Mouse (Mus musculus) lung, postnatal 36 days (tissue): ENCODE measurements around the gene Fars2.

Experiments used
- DNase-seq: peaks from one replicate; pipeline ENCODE4 v3.0.0; 2022; ENCODE audit warnings: mixed read lengths

The Fars2 gene

DNA sequence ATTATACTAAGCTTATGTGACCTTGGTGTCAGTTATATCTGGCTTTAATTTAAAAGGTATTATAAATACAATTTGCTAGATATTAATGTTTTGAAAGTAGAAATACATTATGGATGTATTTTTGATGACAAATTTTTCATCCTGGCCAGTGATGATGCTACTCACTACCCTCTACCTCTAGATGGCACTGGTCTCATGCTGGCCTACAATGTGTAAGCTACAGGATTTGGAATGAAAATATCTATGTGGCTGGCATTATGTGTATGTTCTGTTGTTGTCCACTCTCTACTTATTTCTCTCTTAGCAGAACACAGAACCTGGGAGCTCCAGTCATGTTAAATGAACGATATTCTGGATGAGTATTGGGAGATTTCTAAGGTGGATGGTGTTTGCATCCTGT lies 104.7 kb downstream of the Fars2 start:
- no peak for DNase-seq

DNA sequence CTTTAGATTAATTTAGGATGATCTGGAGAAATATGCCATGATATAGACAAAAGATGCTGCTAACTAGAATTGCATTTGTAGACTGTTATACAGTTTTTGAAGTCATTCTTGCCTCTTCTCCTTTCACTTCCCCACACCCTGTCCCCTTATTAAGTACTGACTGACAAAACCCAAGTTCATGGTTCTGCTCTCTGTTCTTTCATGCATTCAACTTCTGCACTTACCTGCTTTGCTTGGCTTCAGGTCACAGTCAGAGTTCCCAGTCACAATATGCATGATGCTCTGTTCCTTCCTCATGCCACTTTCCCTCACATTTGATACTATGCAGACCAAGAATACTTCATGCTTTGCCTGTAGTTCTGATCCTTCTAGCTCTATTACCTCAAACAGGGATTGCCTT lies 105.5 kb downstream of the Fars2 start:
- DNase-seq, result no peak

DNA sequence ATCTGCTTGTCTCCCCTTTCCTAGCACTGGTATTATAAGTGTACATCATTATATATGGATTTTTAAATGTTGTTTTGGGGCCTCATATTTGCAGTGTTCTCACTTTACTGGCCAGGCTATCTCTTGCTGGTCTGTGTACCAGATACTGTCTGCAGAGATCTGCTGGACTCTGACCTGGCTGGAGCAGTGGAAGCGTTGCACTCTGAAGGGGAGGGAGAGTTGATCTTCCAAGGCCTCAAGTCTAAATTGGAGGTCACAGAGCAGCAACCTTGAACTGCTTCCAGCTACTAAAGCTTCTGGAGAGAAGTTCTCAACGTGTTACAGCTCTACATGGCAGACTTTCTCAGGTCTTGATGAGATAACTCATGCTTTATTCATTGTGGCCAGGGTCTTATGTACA lies 107.2 kb downstream of the Fars2 start:
- no peak for DNase-seq

DNA sequence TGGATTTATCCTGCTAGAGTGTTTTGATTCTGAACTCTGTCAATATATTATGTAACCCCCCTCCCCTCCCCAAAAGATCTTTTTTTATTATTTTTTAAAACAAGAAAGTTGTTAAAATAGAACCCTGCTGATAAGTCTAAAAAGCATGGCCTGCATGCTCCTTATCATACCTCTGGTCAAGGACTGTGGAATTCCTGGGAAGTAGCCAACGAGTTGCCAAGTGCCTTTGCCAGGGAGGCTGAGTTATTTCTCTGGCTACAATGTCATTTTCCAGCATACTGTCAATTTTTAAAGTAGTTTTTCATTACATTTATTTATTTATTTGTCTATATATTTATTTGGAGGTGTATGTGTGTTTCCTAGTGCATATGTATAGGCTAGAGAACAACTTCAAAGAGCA lies 125.0 kb downstream of the Fars2 start:
- DNase-seq, result peak; percentile 69

DNA sequence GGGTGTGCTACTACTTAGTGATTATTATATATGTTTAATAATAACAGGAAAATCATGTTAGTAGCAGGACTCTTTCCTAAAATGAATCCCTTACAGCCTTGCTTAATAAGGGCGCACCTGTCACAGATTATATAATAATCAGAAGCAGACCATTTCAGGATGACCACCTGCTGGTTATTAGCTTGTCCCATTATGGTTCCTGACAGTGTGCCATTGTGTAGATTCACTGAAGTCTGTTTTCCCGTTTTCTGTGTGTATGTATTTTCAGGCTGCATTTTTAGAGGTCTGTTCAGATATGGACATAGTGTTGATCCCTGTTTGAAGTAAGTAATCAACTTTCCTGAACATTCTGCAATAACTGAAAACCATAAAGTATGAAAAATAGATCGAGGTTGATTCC lies 136.7 kb downstream of the Fars2 start:
- no peak for DNase-seq

DNA sequence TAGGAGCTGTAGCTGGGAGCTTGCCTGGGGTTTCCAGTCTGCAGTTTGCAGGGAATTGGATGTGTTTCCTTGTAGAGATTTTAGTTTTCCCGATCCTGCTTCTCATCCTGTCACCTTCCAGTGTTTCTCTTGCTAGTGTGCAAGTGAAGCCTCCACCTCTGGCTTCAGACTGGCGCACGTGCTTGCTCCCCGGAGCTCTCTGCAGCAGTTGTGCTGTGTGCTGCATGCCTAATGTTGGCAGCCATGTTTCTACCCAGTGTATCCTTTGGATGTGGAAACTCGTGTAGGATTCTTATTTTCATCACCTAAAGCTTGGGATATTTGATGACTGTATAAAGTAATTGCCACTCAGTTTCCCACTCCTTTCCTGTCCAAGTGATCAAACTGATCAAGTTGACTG lies 140.0 kb downstream of the Fars2 start:
- DNase-seq, result no peak

DNA sequence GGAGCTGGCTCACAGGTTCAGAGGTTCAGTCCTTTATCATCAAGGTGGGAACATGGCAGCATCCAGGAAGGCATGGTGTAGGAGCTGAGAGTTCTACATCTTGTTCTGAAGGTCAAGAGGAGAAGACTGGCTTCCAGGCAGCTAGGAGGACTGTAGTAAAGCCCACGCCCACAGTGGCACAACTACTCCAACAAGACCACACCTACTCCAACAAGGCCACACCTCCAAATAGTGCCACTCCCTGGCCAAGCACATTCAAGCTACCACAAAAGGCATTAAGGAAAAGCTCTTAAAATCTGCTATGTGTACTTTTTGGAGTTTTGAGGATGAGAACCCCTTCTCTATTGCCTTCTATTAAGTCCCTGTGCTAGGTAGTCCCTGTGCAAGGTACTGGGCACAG lies 142.5 kb downstream of the Fars2 start:
- DNase-seq, result no peak

DNA sequence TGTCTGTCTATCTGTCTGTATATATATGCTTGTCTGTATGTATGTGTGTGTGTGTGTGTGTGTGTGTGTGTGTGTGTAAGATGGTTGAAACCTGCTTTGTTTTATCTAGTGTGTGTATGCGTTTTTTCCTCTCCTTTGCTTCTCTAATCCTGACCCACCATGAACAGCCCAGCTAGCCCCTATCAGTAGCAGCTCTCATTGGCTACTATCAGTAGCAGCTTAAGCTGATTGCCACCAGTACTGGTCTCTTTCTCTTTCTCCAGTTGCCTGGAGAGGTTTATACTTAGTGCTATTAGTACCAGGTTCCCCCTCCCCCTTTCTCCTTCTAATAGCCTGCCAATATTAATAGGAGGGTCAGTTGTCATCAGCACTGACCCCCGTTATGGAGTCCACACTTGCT lies 144.1 kb downstream of the Fars2 start:
- DNase-seq, result no peak

DNA sequence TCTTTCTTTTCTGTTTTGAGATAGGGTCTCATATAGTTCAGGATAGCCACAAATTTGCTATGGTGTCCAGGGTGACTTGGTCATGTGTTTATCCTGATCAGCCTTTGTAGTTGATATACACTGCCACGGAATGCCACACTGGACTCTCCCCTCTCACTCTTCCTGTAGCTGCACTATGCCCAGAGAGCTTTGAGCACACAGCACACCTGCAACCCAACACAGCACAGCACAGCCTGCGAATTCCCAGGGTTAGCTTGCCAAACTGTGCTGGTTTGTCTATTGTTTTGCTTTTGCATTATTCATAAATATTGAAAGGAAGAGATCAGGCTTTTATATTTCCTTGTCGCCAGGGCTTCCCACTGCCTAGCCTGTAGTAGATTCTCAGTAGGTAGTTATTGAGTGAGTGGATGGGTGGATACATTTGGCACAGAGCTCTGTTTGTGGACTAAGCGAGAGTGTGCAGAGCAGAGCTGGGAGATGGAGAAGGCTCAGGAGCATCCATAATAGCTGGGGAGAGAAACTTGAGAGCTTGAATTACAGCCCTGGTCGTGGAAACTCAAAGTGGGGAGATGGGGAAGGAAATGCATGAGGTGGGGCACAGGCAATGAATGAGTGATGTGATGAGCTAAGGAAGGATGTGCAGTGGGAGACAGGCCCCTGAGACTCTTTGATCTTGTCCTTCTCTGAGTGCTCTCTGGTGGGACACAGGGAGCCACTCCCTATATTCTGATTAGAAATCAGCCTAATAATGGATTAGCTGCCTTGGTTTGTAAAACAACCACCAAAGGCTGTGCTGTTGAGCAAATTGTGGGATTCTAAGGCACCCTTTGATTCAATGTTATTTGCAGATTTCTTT lies 146.3 kb downstream of the Fars2 start:
- no peak for DNase-seq

DNA sequence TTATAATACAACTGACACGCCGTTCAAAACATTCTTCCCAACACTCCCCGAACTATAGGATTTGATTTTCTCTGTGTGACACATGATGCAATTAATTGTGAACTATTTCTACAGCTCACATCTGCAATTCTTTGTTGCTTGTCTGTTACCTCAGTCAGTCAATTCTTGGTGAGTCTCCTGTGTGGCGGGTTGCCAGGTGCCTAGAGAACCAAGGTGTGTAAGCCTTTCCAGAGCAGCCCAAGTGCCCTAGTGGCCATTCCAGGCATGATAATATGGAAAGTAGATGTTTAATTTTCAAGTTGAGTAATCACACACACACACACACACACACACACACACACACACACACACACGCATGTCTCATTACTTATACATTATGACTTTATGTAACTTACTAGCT lies 147.2 kb downstream of the Fars2 start:
- DNase-seq, result peak; percentile 32

DNA sequence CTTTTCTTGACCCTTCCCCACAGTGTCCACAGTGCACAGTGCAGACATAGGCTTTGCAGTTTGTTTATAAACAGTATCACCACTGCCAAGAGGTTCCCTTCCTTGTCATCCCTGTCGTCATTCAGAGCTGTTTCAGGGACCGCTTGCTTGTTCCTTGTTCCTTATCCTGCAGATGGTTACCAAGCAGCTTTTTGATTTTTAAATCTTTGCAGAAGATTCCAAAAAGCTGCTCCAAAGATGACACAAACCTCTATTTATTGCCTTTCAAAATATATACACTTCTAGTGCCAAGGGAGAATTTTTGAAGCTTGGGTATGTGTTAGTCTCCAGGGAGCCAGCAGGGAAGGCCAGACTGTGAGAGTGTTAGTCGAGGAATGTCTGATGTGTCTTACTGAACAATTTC lies 148.1 kb downstream of the Fars2 start:
- peak; percentile 9 for DNase-seq

DNA sequence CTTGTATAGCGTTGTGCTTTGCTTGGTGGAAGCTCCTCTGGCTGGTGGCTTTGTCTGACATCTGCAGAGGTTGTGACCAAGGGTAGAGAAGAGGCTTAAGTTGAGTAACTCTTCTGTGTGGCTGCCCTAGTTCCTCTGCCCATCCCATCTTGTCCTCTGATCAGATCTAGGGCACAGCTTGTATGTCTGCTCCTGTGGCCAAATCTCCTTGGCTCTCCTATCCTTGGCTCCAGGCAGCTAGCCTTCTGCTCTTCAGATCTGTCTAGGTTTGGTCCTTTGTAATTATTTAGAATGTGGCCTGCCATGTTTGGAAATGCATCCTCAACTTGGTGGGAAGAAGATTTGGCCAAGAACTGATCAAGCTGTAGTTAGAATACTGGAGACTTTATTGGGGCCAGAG lies 150.2 kb downstream of the Fars2 start:
- DNase-seq, result no peak

DNA sequence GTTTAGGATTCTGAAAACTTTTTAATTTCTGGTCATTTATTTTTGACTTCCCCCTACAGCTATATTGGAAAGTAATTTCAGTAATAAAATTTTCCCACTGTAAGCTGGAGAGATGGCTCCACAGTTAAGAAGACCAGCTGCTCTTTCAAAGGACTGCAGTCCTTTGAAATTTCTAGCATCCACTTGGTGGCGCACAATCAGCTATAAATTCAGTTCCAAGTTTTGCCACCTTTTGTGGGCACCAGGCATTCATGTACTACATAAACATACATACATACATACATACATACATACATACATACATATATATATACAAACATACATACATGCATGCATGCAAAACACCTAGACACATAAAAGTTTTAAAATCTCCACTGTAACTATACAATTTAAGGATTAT lies 153.7 kb downstream of the Fars2 start:
- no peak for DNase-seq

DNA sequence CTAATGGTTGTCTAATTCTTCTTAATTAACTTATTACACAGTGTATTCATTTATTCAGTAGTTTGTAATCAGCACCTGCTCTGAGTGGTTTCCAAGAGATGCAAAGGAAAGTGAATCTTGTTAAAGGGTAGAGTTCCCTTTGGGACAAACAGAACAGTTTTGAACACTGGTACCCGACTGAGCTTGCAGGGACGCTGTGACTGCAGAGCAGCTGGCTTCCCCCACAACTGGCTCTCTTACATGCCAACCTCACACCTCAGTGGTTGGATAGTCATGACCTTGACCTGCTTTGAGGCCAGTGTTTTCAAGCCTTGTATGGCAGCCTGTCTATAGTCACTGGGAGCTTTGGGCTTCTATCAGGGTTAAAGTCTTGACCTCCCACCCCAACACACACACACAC lies 156.3 kb downstream of the Fars2 start:
- no peak for DNase-seq

DNA sequence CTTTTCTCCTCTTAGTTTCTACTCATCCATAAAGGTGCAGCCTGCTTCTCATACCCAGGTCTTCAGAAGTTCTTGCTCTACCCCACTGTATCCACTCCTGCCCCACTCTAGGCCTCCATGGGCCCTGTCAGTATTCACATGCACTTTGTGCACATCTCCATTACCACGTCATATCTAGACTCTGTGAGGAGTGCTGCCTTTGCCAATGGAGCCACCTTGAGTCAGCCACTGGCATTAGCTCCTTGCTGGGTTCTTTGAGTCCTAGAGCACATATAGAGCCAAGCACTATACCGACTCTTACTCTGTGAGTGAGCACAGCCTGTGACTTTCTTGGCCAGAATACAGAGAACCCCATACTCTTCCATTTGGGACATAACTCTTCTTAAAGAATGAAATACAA lies 159.0 kb downstream of the Fars2 start:
- peak; percentile 7 for DNase-seq

DNA sequence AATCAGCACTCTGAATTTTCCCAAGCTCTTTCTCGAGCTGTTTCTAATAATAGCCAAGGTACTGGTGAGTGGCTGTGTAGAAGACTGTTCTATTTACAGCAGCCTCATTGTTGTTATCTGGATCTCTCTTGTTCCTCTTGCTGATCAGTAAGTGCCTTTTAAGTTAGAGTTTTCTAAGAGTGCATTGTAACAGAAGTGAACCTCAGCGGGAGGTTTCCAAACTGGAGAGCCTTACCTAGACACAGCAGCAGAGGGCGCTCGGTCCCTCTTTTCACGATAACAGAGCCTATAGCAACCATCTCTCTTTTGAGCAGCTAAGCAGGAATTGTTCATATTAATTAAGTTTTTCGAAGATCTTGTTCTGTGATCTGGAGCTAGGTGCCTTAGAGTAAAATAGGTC lies 164.8 kb downstream of the Fars2 start:
- peak; percentile 87 for DNase-seq

DNA sequence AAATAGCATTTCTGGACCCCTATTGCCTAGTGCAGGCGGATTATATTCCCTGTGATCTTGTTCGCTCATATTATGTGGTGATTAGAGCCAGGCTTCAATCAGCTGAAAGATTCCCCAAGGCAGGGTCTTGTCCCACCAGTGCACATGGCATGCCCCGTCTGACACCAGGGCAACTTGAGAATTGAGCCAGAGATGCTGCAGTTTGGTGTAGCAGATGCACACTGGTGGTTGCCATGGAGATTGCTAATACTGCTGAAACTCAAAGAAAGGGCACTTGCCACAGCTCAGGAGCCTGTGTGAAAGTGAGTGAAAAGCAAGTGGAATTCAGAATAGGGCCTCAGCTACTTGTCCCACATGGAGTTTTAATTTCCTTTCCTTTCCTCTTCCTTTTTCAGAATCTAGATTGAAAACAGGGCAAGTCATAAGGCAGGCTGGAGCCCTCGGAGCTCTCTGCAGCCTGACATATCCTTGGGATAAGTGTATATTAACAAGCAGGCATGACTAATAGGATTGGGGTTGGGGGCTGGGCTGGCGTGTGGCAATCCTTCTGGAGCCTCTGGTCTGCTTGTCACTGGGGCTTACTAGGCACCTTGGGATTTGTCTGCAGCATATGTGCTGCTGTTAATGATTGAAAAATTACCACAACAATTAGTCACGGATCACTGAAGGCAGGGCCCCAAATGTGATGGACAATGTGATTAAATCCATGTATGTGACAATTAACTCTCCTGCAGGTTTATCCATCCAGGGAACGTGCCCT lies 165.8 kb downstream of the Fars2 start:
- no peak for DNase-seq

DNA sequence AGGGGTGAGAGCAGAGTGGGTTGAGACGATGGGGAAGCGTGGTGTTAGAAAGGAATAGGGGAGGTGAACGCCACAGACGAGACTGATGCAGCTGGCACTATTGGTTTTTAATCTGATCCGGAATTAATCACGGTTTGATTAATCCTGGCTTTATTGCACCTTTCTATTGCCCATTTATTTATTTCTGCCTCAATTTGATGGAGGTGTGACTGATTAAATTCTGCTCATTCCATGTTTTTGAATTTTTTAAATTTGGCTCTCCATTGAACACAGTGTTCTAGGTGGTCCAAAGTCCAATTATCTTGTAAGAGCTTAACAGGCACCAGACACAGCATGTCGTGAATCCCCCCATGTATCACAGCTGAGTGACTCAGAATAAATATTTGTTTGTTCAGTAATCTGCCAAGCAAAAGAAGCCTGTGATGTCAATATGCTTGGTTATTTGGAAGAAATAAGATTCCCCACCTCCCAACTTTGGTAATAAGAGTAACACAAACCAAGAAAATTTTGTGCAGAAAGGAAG lies 166.4 kb downstream of the Fars2 start:
- DNase-seq, result no peak

DNA sequence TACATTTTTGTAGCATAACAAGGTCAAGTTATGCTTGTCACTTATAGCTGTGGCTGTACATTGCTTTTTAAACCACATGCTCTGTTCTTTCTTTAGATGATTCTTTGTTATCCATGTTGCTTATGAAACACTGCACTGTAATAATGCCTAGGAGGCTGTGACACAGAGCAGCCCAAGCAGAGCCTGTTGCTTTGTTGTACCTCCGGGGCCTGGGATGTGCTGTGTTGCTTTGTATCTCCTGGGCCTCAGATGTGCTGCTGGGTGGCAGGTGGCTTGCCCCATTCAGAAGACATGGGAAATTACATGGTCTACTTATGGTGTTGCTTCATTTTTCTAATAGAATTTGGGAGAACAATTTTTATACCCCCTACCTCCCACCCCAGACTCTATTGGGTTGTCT lies 166.9 kb downstream of the Fars2 start:
- no peak for DNase-seq

DNA sequence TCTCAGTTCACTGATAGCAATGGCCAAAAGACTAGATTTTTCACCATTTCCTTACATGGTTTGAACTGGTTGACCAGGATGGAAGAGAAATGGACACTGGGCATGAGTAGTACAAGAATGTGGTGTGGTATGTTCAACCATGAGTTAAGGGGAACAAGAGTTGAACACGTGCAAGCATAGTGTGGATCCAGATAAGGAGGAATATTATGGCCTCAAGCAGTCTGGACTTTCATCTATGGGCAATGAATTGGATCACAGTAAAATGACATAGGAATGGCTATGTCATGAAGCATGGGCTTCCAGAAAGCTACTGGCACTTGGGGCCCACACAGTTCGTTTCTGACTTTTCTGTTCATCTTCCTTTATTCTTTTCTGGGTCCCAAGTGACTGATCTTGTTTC lies 168.0 kb downstream of the Fars2 start:
- no peak for DNase-seq

DNA sequence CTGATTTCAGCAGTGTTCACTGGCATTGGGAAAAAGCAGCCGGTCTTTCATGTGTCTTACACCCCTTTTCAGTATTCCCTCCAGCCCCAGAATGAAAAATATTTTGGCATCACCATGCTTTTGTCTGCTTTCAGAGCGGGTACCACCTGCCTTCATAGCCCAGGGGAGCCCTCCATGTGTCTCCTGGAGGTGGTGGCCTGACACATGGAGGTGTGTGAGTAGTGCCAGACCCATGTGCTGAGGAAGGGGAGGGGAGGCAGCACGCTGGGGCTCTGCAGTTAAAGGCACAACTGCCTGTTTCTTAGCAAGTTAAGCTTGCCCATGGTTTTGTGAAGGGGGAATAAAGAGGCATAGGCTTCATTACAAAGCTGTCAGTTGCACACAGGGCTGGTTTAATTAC lies 176.3 kb downstream of the Fars2 start:
- no peak for DNase-seq

DNA sequence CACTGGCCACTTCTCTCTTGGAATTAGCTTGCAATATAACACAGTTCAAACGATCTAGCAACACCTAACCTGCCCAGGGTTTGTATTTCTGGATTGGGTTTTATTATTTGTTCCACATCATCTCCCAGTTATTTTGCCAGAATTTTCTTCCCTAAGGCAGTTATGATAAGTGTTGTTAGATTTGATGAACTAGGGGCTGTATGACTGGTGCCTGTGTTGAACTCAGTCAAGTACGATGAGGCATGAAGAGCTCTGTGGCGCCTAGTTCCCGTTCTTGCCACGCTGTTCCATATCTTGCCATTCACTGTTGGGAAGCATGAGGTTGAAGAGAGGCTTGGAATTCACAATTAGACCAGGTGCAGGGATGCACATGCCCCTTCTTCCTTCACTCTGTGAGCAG lies 177.3 kb downstream of the Fars2 start:
- DNase-seq, result no peak

DNA sequence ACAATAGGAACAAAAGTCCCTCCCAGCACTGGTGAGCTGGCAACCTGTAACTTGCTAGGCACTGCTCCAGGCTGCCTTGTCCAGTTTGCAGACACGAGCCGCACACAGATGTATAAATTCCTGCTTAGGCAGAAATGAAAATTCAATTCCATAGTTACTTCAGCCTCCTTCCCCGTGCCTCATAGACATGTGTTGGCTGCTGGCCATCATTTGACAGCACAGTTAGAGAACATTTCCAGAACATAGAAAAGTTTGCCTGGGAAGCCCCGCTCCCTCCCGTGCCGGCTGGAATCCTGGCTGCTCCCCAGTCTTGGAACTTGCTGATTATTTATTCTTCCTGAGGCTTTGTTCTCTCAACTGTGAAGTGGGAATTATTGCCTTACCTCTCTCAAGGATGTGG lies 178.6 kb downstream of the Fars2 start:
- DNase-seq, result peak; percentile 65

DNA sequence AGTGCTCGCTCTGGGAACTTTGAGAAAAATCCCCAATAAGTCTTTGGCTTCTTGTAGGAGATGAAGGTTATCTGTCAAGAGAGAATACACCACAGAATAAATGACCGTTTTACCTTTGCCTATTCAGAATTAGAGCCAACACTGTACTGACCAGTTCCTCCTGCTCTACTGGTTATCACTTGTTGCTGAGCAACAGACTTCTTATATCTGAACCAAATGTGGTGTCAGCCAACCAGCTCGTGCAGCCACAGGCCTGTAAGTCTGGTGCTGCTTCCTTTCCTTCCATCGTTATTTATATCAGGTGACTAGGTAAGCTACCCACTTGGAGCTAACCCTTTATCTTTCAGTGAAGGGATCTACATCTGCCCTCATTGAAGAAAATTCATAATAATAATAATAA lies 179.4 kb downstream of the Fars2 start:
- DNase-seq, result peak; percentile 24
